Mouse (Mus musculus) ES-Bruce4 (cell line): Measurements from ENCODE around the gene Zfp82. TPM values are rescaled to one million over a fixed set of nuclear protein-coding genes. Genes with fewer than 3 reads are reported as not detected.
"Not testable (repeated sequence)": the region's sequence is repeated elsewhere in the genome, so short reads cannot be mapped to it uniquely, and the experiment has no call there.

Experiments used
- H3K27ac ChIP-seq: 2 replicates; pipeline ENCODE4 v1.5.1; 2012; ENCODE audit warnings: low read length, inconsistent platforms; ENCODE audit not compliant: insufficient read depth
- H3K27me3 ChIP-seq: 2 replicates; pipeline ENCODE4 v1.6.1; 2012; ENCODE audit warnings: mild to moderate bottlenecking, low read length, inconsistent platforms; ENCODE audit not compliant: control insufficient read depth, poor library complexity, insufficient read depth, severe bottlenecking
- H3K36me3 ChIP-seq: 2 replicates; pipeline ENCODE4 v1.6.1; 2012; ENCODE audit warnings: inconsistent platforms, mild to moderate bottlenecking, low read length, moderate library complexity; ENCODE audit not compliant: control insufficient read depth, poor library complexity, insufficient read depth, severe bottlenecking
- H3K4me1 ChIP-seq: one replicate; pipeline ENCODE4 v1.8.1; 2011; ENCODE audit warnings: low read length; ENCODE audit not compliant: control insufficient read depth, insufficient read depth
- H3K4me3 ChIP-seq: 2 replicates; pipeline ENCODE4 v1.5.1; 2011; ENCODE audit warnings: low read depth, mild to moderate bottlenecking, low read length
- H3K9ac ChIP-seq: 2 replicates; pipeline ENCODE4 v1.6.1; 2012; ENCODE audit warnings: low read depth, mild to moderate bottlenecking, inconsistent platforms; ENCODE audit not compliant: poor library complexity, severe bottlenecking
- H3K9me3 ChIP-seq: replicated peaks from 2 replicates; pipeline ENCODE4 v1.6.1; 2012; ENCODE audit warnings: mild to moderate bottlenecking, low read length, inconsistent platforms; ENCODE audit not compliant: control insufficient read depth, poor library complexity, insufficient read depth, severe bottlenecking
- CTCF ChIP-seq: IDR thresholded peaks from one replicate; pipeline ENCODE4 v1.8.1; 2011; ENCODE audit warnings: low read depth, low read length
- EP300 ChIP-seq: IDR thresholded peaks from 2 replicates; pipeline ENCODE4 v1.6.1; 2011; ENCODE audit warnings: low read depth, low read length; ENCODE audit not compliant: insufficient read depth
- POLR2A ChIP-seq: IDR thresholded peaks from one replicate; pipeline ENCODE4 v1.8.1; 2011; ENCODE audit warnings: low read length; ENCODE audit not compliant: insufficient read depth
- polyA plus RNA-seq: library from polyadenylated mRNA; stranded (reverse); fragments of >200 nt; gene quantifications from 2 replicates; pipeline ENCODE4 v1.2.4, GENCODE M21; 2011; ENCODE audit warnings: low read depth; ENCODE audit not compliant: missing spikeins, insufficient read depth, insufficient read length

Zfp82 gene
- 13.4 and 15.4 TPM in 2 replicates for polyA plus RNA-seq

DNA sequence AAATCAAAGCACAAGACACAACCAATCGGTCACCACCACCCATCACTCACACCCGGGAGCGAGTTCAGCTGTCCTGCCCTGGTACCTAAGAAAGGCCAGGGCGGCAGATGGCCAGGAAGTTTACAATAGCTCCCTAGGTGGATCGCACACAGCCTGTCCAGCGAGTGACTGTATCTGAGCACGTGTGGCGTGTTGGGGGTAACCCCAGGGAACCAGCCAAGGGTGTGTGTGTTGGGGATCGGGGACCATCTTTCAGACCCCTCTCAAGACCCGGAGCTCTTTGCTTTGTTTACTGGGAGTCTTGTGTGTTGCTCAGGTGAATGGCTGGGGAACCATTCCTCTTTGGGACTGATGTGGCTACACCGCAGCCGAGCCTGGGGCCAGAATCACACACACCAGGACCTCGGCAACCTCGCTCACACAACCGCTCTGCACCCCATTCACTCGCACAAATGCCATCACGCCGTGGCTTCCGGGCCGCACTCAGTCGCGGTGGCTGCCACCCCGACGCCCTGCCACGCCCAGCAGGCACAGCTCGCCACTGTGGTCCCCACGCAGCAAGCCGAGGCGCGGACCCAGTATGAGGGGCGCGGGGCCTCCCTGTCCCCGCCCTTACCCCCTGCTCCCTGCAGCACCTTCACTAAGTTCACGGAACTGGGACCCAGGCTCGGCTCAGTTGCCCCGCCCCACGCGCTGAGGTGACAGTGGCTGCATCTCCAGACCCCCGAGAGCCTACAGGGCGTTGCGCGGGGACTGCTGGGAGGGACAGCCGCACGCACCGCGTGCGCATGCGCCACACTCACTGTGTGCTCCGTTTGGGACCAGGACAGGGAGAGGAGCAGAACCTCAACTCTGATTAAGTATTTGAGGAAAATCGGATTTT, at the start of gene Zfp82:
Gene Zfp82 (minus strand): TSS at position 755 of the 883 bp plus-strand sequence.
- Histone ChIP-seq H3K4me1 (no peaks in the 10 kb centered on the region), H3K4me3 (peak within 1 kb of the TSS; percentile 86), H3K27ac (peak within 1 kb of the TSS; percentile 16), H3K27me3 (no peaks in the 10 kb centered on the region), H3K36me3 (peaks cover 1% of the 10 kb centered on the region), H3K9ac (peak within 1 kb of the TSS; percentile 41), H3K9me3 (no peaks in the 10 kb centered on the region)
- TF ChIP-seq EP300 (no peak), CTCF (no peak), POLR2A (peak; percentile 86)

- H3K36me3 ChIP-seq = no peaks in the 10 kb centered on the region
- TF ChIP-seq EP300 = no peak
- H3K4me1 ChIP-seq = no peaks in the 10 kb centered on the region
- peaks cover 11% of the 10 kb centered on the region for H3K9me3 ChIP-seq
- peak overlapping the region; percentile 97 for H3K4me3 ChIP-seq
- H3K9ac ChIP-seq = peak overlapping the region; percentile 68
- H3K27me3 ChIP-seq = no peaks in the 10 kb centered on the region
- 0 out of 2 replicates have a peak overlapping the region, but pooled peaks have one; percentile 29 for H3K27ac ChIP-seq
Measured at GRCm38 (mm10) chr7:30122188-30122530, 49.5 kb upstream of the Zfp82 start.

GRCm38 (mm10) chr7:30121308-30122187, 48.8 kb upstream of the Zfp82 start, which contains the start of gene Zfp382:
Zfp382 (plus strand) TSS chr7:30121942.
- Histone ChIP-seq H3K27me3 (no peaks in the 10 kb centered on the region), H3K27ac (0 out of 2 replicates have a peak within 1 kb of the TSS, but pooled peaks have one; percentile 29), H3K4me1 (no peaks in the 10 kb centered on the region), H3K4me3 (peak within 1 kb of the TSS; percentile 97), H3K9me3 (peaks cover 14% of the 10 kb centered on the region), H3K9ac (peak within 1 kb of the TSS; percentile 68), H3K36me3 (no peaks in the 10 kb centered on the region)
- TF ChIP-seq POLR2A (peak; percentile 42), CTCF (no peak), EP300 (no peak)

- not testable (repeated sequence) for H3K4me1 ChIP-seq, H3K27me3 ChIP-seq, H3K4me3 ChIP-seq, H3K9ac ChIP-seq, H3K36me3 ChIP-seq
- Histone ChIP-seq H3K9me3 (peaks cover 34% of the 10 kb centered on the region), H3K27ac (peak overlapping the region; percentile 78)
Measured at GRCm38 (mm10) chr7:30117935-30118334, 45.2 kb upstream of the Zfp82 start.

DNA sequence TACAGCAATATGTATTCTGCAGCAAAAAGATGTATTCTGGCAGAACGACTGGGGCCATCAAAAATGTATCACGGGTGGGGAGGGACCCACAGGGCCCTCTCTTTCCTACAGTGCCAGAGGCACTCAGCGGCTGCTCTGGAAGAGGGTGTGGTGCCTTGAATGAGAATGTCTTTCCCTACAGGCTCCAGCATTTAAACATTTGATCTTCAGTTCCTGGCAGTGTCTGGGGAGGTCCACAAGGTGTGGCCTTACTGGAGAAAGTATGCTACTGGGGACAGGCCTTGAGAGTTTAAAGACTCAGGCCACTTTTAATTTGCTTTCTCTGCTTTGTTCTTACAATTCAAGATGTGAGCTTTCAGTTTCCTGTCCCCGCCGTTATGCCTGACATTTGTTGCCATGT, 43.4 kb upstream of the Zfp82 start:
- Histone ChIP-seq H3K9me3 (peaks cover 34% of the 10 kb centered on the region), H3K4me3 (no peak overlapping the region), H3K27ac (no peak overlapping the region), H3K36me3 (no peaks in the 10 kb centered on the region), H3K27me3 (no peaks in the 10 kb centered on the region), H3K4me1 (no peaks in the 10 kb centered on the region), H3K9ac (no peak overlapping the region)
- TF ChIP-seq POLR2A = no peak
- no peak for TF ChIP-seq CTCF
- TF ChIP-seq EP300 = no peak
